Mouse (Mus musculus) C2C12 (cell line): ENCODE data around the gene Mllt3. TPM values are rescaled to one million over a fixed set of nuclear protein-coding genes. Genes with fewer than 3 reads are reported as not detected.

ENCODE experiments used
- H3K27me3 ChIP-seq: one replicate; pipeline ENCODE4 v1.6.1; 2011; ENCODE audit not compliant: control insufficient read depth, insufficient read depth, insufficient read length
- H3K36me3 ChIP-seq: one replicate; pipeline ENCODE4 v1.6.1; 2011; ENCODE audit not compliant: control insufficient read depth, insufficient read depth
- H3K4me3 ChIP-seq: one replicate; pipeline ENCODE4 v1.5.1; 2011; ENCODE audit warnings: mild to moderate bottlenecking, control low read depth; ENCODE audit not compliant: poor library complexity, insufficient read depth, severe bottlenecking
- H3K79me2 ChIP-seq: one replicate; pipeline ENCODE4 v1.6.1; 2011; ENCODE audit not compliant: control insufficient read depth, insufficient read depth
- H3K79me3 ChIP-seq: one replicate; pipeline ENCODE4 v1.6.1; 2011; ENCODE audit warnings: low read depth, control low read depth
- H3ac ChIP-seq: one replicate; pipeline ENCODE3; 2011; ENCODE audit warnings: low read depth; ENCODE audit not compliant: control insufficient read depth, insufficient read length
- CEBPB ChIP-seq: IDR thresholded peaks from one replicate; pipeline ENCODE4 v1.6.1; 2011; ENCODE audit warnings: low read depth, mild to moderate bottlenecking, control low read depth, moderate library complexity
- CTCF ChIP-seq: IDR thresholded peaks from one replicate; pipeline ENCODE4 v1.5.1; 2011; ENCODE audit not compliant: control insufficient read depth, insufficient read depth, insufficient read length
- FOSL1 ChIP-seq: IDR thresholded peaks from one replicate; pipeline ENCODE4 v1.8.0; 2011; ENCODE audit warnings: mild to moderate bottlenecking, low read length; ENCODE audit not compliant: poor library complexity, insufficient read depth, severe bottlenecking
- MAX ChIP-seq: IDR thresholded peaks from one replicate; pipeline ENCODE4 v1.6.1; 2011; ENCODE audit warnings: mild to moderate bottlenecking, control low read depth
- MYOD1 ChIP-seq: IDR thresholded peaks from one replicate; pipeline ENCODE4 v1.6.1; 2011; ENCODE audit warnings: low read depth; ENCODE audit not compliant: control insufficient read depth, insufficient read length
- MYOG ChIP-seq: IDR thresholded peaks from one replicate; pipeline ENCODE4 v1.6.1; 2011; ENCODE audit not compliant: control insufficient read depth, insufficient read length; ENCODE audit errors: extremely low read depth
- USF1 ChIP-seq: IDR thresholded peaks from one replicate; pipeline ENCODE4 v1.6.1; 2011; ENCODE audit warnings: low read depth, mild to moderate bottlenecking, control low read depth, moderate library complexity
- polyA plus RNA-seq: library from polyadenylated mRNA; unstranded; fragments of >200 nt; fragmentation: generic; extraction: Trizol; gene quantifications from one replicate; pipeline ENCODE4 v1.2.1, GENCODE M21; 2012; ENCODE audit warnings: missing spikeins

Gene Mllt3
- polyA plus RNA-seq, 1 experiment: 8.1 TPM

DNA sequence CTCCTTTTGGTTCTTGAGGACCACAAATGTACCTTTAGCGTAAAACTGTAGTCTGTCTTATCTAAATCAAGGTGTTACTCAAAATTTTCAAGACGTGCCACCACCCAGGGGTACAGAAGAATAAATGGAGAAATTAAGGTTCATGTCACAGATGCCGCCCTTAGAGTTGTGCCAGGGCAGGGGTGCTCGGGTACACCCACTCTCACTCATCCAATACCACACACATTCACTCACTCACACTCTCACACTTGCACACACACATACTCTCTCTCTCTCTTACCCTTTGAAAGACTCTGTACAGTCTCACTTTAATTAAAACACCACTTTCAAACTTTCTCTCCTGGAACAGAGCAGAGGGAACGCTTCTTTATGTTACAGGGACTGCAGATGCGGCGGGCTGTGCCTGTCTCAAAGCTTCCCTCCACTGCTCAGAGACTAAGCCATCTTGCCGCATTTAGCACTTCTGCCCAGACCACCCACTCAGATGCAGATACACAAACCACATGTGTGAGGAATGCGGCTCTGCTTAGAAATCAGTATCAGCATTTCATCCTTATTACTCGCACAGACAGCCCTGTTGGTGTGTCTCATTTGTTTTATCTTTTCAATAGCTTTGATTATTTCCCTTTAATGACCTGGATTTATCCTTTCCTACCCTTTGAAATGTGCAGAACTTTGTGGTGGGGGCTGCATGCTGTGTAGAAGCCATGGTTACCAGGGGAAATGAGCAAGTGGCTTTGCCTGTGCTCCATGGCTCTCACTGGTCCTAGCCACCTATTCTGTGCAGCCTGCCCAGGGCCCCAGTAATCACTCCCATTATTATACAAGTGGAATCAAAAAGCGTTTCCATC, 265.2 kb downstream of the Mllt3 start:
- Histone ChIP-seq H3ac (no peak overlapping the region), H3K4me3 (no peak overlapping the region), H3K79me3 (no peaks in the 10 kb centered on the region), H3K27me3 (no peaks in the 10 kb centered on the region), H3K36me3 (no peaks in the 10 kb centered on the region), H3K79me2 (no peaks in the 10 kb centered on the region)
- no peak for TF ChIP-seq USF1
- no peak for TF ChIP-seq MYOG
- TF ChIP-seq CTCF: no peak
- no peak for TF ChIP-seq FOSL1
- no peak for TF ChIP-seq CEBPB
- no peak for TF ChIP-seq MAX
- no peak for TF ChIP-seq MYOD1

DNA sequence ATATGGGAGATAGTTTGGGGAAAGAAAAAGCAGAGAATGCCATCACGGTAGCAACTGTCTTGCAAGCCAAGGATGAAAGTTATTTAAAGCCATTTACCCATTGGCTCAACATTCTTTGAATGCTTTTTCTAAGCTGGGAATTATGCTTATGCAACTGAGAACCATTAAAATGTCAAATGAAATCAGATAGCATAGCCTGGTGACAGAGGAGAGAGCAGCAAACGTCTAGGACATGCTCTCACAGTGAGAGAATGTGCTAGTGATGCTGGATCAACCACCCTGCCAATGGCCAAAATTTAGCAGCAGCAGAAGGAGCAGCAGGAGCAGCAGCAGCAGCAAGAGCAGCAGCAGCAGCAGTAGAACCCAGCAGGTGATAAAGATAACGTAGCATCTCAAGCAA, 267.4 kb downstream of the Mllt3 start:
- TF ChIP-seq MYOD1 (no peak), CEBPB (no peak), USF1 (no peak), MAX (no peak), MYOG (no peak)
- Histone ChIP-seq H3K4me3 (no peak overlapping the region), H3K27me3 (no peaks in the 10 kb centered on the region), H3K79me2 (no peaks in the 10 kb centered on the region), H3K79me3 (no peaks in the 10 kb centered on the region), H3K36me3 (no peaks in the 10 kb centered on the region), H3ac (no peak overlapping the region)

- Histone ChIP-seq H3K79me3 (no peaks in the 10 kb centered on the region), H3K4me3 (no peak overlapping the region), H3K79me2 (no peaks in the 10 kb centered on the region), H3K36me3 (no peaks in the 10 kb centered on the region), H3ac (no peak overlapping the region), H3K27me3 (no peaks in the 10 kb centered on the region)
- TF ChIP-seq MYOG (no peak), USF1 (no peak), MYOD1 (no peak), CEBPB (no peak), CTCF (no peak), FOSL1 (no peak)
Observed at GRCm38 (mm10) chr4:87761075-87761474, 272.1 kb downstream of the Mllt3 start.

- TF ChIP-seq MYOD1 (no peak), USF1 (no peak), FOSL1 (no peak), MAX (no peak), CEBPB (no peak), CTCF (no peak), MYOG (no peak)
- no peak overlapping the region for H3K4me3 ChIP-seq
- H3K36me3 ChIP-seq: no peaks in the 10 kb centered on the region
- no peaks in the 10 kb centered on the region for H3K79me3 ChIP-seq
- H3K79me2 ChIP-seq: no peaks in the 10 kb centered on the region
- no peak overlapping the region for H3ac ChIP-seq
- no peaks in the 10 kb centered on the region for H3K27me3 ChIP-seq
Observed at GRCm38 (mm10) chr4:87760297-87760696, 272.9 kb downstream of the Mllt3 start.

GRCm38 (mm10) chr4:87759625-87760024, 273.5 kb downstream of the Mllt3 start:
- Histone ChIP-seq H3K79me2 (no peaks in the 10 kb centered on the region), H3K27me3 (no peaks in the 10 kb centered on the region), H3ac (no peak overlapping the region), H3K79me3 (no peaks in the 10 kb centered on the region), H3K36me3 (no peaks in the 10 kb centered on the region), H3K4me3 (no peak overlapping the region)
- TF ChIP-seq MYOG: no peak
- TF ChIP-seq MYOD1: no peak
- no peak for TF ChIP-seq CTCF
- no peak for TF ChIP-seq CEBPB
- no peak for TF ChIP-seq FOSL1
- TF ChIP-seq MAX: no peak
- TF ChIP-seq USF1: no peak

DNA sequence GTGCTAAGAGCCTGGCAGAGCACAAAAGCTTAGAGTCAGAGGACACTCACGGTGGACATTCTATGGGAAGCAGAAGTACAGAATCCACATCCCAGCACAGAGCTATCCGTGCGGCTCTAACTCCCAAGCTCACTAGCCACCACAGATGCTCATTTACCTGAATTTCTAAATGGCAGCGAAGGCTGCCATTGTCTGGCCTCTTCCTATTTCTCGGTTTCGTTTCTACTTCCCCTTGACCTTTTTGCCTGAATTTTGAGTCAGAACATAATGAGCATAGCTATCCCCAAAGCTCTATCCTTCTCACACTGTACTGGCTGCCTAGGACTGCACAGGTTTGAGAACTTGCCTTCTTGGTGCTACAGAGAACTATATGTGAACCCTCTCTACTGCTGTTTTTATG, 274.1 kb downstream of the Mllt3 start:
- TF ChIP-seq MAX: no peak
- TF ChIP-seq CEBPB: no peak
- TF ChIP-seq FOSL1: no peak
- TF ChIP-seq MYOG: no peak
- no peak for TF ChIP-seq MYOD1
- no peak for TF ChIP-seq CTCF
- no peak for TF ChIP-seq USF1

More for the DNA sequence above, 274.1 kb downstream of the Mllt3 start:
- H3K79me2 ChIP-seq: no peaks in the 10 kb centered on the region
- H3K27me3 ChIP-seq: no peaks in the 10 kb centered on the region
- no peak overlapping the region for H3K4me3 ChIP-seq
- H3K79me3 ChIP-seq: no peaks in the 10 kb centered on the region
- no peaks in the 10 kb centered on the region for H3K36me3 ChIP-seq
- H3ac ChIP-seq: no peak overlapping the region
